Mouse (Mus musculus) adrenal gland, adult (tissue): ENCODE data around the gene Tcta.
A peak's percentile ranks its signal among the peaks of the same experiment; 100 is the strongest.
"Not testable (repeated sequence)": the region's sequence is repeated elsewhere in the genome, so short reads cannot be mapped to it uniquely, and the experiment has no call there.

Experiments used
- DNase-seq, 2 experiments: peaks; one replicate each; pipeline ENCODE4 v3.0.0; 2022 to 2023; ENCODE audit warnings: low spot score in 1 of 2; ENCODE audit not compliant: inconsistent age in 2 of 2

Tcta gene

DNA sequence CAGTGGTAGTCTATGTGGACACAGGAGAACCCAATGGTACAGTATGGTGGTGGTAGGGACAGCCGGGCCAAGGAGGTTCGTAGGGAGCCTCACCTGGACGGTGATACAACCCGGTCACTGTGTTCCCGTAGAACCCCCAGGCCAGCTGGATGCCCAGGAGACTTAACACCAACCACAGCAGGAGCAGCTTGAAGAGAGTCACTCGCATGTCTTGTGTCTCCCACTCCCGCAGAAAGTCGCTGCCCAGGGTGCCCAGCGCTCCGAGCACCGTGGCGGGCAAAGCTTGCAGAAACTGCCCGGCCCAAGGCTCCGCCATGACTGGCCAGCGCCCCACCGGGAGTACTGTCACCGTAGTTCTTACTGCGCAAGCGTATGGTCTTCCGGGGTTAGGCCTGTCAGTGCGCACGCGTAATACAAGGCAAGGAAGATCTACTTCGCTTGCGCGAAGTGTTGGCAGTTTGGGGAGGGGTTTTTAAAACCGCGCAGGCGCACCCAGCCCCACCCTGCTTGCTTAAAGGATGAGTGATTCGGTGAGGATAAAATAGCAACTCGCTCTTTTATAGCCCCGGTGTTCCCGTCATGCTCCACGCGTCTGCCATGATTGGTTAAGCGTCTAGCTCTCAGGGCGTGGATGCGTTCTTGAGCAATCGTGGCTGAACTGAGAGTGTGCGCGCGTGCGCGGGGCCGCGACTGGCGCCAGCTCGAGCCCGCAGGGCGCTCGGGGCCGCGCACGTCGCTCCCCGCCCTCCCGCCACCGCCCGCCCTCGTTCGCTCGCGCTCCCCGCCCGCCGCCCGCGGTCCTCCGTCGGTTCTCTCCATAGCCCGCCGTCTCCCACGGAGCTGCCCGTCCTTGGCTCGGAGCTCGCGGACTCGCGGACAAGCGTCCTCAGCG lies at the start of gene Tcta, which contains the start of gene Rhoa:
Tcta (minus strand) TSS at position 532 of the 892 bp plus-strand sequence.
Rhoa (plus strand) TSS at position 501 of the 892 bp plus-strand sequence.
- peak; percentile 99 to 100 for DNase-seq

DNA sequence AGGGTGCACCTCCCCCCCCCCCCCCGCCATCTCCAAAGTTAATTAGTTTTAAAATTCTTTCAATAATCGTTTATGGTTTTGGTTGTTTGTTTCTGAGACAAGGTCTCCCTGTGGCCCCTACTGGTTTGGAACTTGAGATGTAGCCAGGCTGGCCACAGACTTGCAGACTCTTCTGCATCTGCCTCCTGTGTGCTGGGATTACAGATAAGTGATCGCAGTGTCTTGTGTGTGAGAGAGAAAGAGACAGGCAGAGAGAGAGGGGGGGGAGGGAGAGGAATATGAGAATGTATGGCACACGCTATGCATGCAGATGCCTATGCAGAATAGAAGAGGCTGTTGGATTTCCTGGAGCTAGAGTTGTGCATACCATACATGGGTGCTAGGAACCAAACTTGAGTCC lies 43.8 kb upstream of the Tcta start:
- no peak for DNase-seq

GRCm38 (mm10) chr9:108348290-108348680 lies 42.3 kb upstream of the Tcta start:
- no peak for DNase-seq

DNA sequence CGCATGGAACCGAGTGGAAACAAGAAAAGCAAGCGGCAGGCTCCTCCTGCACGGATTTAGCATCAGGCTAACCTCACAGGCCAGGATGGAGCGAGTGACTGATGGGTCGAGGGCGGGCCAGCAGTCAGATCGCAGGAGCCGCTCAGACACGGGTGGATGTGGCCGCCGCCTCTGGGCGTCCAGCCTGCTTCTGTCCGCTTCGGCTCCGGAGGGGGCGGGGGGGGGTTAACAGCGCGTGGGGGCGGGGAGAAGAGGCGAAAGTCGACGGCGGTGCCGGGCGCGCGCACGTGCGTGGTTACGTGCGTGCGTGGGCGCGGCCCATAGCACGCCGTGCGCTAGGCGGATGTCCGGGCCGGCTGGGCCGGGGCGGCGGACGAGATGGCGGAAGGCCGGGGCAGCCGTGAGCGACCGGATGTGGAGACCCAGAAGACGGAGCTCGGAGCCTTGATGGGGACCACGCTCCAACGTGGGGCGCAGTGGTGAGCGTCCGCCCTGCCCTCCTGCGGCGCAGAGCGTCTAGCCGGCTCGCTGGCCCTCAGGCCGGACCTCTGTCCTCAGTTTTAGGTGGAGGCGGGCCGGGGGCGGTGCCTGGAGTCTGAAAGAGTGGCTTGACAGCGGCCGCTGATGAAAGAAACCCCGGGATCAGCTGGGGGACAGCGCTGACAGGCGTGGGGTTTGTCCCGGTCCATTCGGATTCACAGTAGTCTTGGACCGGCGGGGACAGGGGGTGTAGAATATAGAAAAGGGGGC lies 41.8 kb upstream of the Tcta start, which contains the start of gene Usp4:
Usp4 (plus strand) TSS at position 314 of the 750 bp plus-strand sequence.
- peak; percentile 92 to 97 for DNase-seq

GRCm38 (mm10) chr9:108347024-108347423 lies 41.1 kb upstream of the Tcta start:
- DNase-seq = peak in 1 of 2 experiments; percentile 17

- no peak for DNase-seq
Observed at GRCm38 (mm10) chr9:108344471-108344870, 38.5 kb upstream of the Tcta start.

GRCm38 (mm10) chr9:108343835-108344234 lies 37.9 kb upstream of the Tcta start:
- no peak for DNase-seq

DNA sequence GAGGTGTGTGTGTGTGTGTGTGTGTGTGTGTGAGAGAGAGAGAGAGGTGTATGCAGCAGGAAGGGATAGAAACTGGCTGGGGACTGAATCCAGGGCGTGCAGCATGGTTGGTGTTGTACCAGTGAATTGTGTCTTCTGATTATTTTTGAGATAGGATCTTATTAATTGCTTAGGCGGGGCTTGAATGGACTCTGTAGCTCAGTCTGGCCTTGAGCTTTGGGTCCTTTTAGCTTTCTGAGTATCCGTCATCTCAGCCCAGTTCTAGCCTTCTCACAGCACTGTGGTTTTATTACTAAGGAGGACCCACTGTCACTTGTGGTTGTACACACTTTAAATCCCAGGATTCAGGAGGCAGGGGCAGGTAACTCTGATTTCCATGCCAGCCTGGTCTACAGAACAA lies 37.4 kb upstream of the Tcta start:
- DNase-seq = peak; percentile 38 to 80

- peak; percentile 33 to 79 for DNase-seq
Observed at GRCm38 (mm10) chr9:108342301-108342831, 36.4 kb upstream of the Tcta start.

GRCm38 (mm10) chr9:108341801-108342200 lies 35.8 kb upstream of the Tcta start:
- peak; percentile 47 to 77 for DNase-seq

DNA sequence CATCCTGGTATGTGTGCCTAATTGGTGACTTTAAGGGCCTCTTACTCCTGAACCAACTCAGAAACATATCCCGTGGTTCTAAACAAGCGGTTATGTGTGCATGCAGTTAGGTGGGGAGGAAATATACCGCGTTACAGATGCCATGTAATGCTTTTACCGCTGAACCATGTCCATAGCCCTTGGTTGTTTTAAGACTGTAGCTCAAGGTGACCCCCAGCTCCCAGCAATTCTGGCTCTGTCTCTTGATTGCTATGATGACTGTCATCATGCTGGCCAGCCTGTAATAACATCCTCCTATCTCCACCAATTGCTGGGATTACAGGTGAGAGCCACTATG lies 35.1 kb upstream of the Tcta start:
- no peak for DNase-seq

- DNase-seq = peak; percentile 66 to 89
Observed at GRCm38 (mm10) chr9:108340258-108341138, 34.5 kb upstream of the Tcta start.

- peak in 1 of 2 experiments; percentile 53 for DNase-seq
Observed at GRCm38 (mm10) chr9:108339886-108340257, 33.9 kb upstream of the Tcta start.

GRCm38 (mm10) chr9:108338886-108339781 lies 33.2 kb upstream of the Tcta start, which contains the start of gene Gpx1:
Gene Gpx1, plus strand, starts transcription at chr9:108338903.
- peak; percentile 94 to 97 for DNase-seq

GRCm38 (mm10) chr9:108338551-108338885 lies 32.6 kb upstream of the Tcta start:
- DNase-seq = peak in 1 of 2 experiments; percentile 26

GRCm38 (mm10) chr9:108337848-108338550 lies 32.0 kb upstream of the Tcta start:
- no peak for DNase-seq

DNA sequence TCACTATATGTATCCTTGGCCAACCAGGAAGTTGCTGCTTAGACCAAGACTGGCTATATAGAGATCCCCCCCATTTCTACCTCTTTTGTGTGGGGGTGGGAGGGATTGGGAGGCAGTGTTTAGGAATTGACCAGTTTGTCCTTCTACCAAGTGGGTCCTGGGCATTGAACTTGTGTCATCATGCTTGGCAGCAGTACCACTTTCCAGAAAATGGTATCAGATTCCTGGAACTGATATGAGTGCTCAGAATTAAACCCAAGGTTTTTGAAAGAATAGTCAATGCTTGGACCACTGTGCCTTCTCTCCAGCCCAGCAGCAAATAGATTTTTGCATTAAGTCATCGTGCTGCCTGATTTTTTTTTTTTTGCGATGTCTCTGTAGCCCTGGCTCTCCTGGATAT lies 19.9 kb upstream of the Tcta start:
- peak in 1 of 2 experiments; percentile 65 for DNase-seq

DNA sequence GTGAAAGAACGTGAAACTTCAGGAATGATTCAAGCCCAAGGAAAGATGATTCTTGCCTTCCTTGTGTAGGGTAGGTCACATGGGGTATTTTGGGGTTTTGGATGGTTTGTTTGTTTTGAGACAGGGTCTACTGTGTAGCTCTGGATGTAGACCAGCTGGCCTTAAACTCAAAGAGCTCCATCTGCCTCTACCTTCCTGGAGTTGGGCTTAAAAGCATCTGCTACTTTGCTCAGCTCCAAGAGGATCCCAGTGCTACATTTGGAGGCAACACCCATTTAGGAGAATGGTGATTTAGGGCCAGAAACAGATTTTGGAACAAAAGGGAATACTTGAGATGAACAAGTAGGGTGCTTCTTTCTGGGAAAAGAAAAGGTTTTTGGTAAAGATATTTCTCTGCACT lies 18.8 kb upstream of the Tcta start:
- no peak for DNase-seq

- DNase-seq = not testable (repeated sequence)
Observed at GRCm38 (mm10) chr9:108322054-108322453, 16.1 kb upstream of the Tcta start.
